Mouse (Mus musculus): Measurements from ENCODE around the gene Vcl. TPM values are rescaled to one million over a fixed set of nuclear protein-coding genes. Genes with fewer than 3 reads are reported as not detected.

Vcl gene
- polyA plus RNA-seq, 1 experiment from 2014 or later: 55.5 TPM

GRCm38 (mm10) chr14:20964285-20964684 lies 35.1 kb downstream of the Vcl start:
- ATAC-seq (ENCODE audit: insufficient read depth, low FRiP score, low TSS enrichment): no peak
- Histone ChIP-seq H3K36me3 (ENCODE audit: control insufficient read depth, insufficient read depth, low read length) (no peaks in the 10 kb centered on the region), H3K27me3 (ENCODE audit: control insufficient read depth, insufficient read depth, low read length) (no peaks in the 10 kb centered on the region), H3K4me1 (ENCODE audit: control insufficient read depth, insufficient read depth, low read length) (0 out of 2 replicates have a peak, but pooled peaks cover 4% of the 10 kb centered on the region), H3K9ac (ENCODE audit: low read length) (no peak overlapping the region), H3K27ac (ENCODE audit: low read depth, low read length) (peak overlapping the region; percentile 15; the same call in 1 of the 2 replicates), H3K4me3 (ENCODE audit: low read depth, low read length) (no peak overlapping the region), H3K9me3 (ENCODE audit: control insufficient read depth, low read length) (no peaks in the 10 kb centered on the region), H3K4me2 (ENCODE audit: low read depth) (no peak overlapping the region)
- 33% methylated on average over 2 of the region's 2 CpGs for WGBS
- no peak for DNase-seq (ENCODE audit: low spot score)

GRCm38 (mm10) chr14:20966959-20967670 lies 37.9 kb downstream of the Vcl start:
- 0 out of 2 replicates have a peak, but pooled peaks cover 4% of the 10 kb centered on the region for H3K4me1 ChIP-seq (ENCODE audit: control insufficient read depth, insufficient read depth, low read length)
- DNase-seq (ENCODE audit: low spot score): no peak
- WGBS: 73% methylated on average over 3 of the region's 3 CpGs
- H3K9me3 ChIP-seq (ENCODE audit: control insufficient read depth, low read length): no peaks in the 10 kb centered on the region
- no peaks in the 10 kb centered on the region for H3K27me3 ChIP-seq (ENCODE audit: control insufficient read depth, insufficient read depth, low read length)
- H3K4me2 ChIP-seq (ENCODE audit: low read depth): no peak overlapping the region
- ATAC-seq (ENCODE audit: insufficient read depth, low FRiP score, low TSS enrichment): peak; percentile 90
- peak overlapping the region; percentile 56; the same call in 1 of the 2 replicates for H3K27ac ChIP-seq (ENCODE audit: low read depth, low read length)
- no peak overlapping the region for H3K9ac ChIP-seq (ENCODE audit: low read length)
- no peaks in the 10 kb centered on the region for H3K36me3 ChIP-seq (ENCODE audit: control insufficient read depth, insufficient read depth, low read length)
- H3K4me3 ChIP-seq (ENCODE audit: low read depth, low read length): no peak overlapping the region

- no peak overlapping the region for H3K9ac ChIP-seq (ENCODE audit: low read length)
These were observed 39.9 kb downstream of the Vcl start for GRCm38 (mm10) chr14:20969066-20969465.

GRCm38 (mm10) chr14:20970389-20970788 lies 41.2 kb downstream of the Vcl start:
- H3K4me3 ChIP-seq (ENCODE audit: low read depth, low read length): no peak overlapping the region
- ATAC-seq (ENCODE audit: insufficient read depth, low FRiP score, low TSS enrichment) (no peak), DNase-seq (ENCODE audit: low spot score) (no peak)
- H3K4me2 ChIP-seq (ENCODE audit: low read depth): no peak overlapping the region
- no peak overlapping the region for H3K9ac ChIP-seq (ENCODE audit: low read length)
- H3K4me1 ChIP-seq (ENCODE audit: control insufficient read depth, insufficient read depth, low read length): 0 out of 2 replicates have a peak, but pooled peaks cover 4% of the 10 kb centered on the region
- WGBS: 61% methylated on average over 6 of the region's 6 CpGs
- no peak overlapping the region for H3K27ac ChIP-seq (ENCODE audit: low read depth, low read length)
- no peaks in the 10 kb centered on the region for H3K9me3 ChIP-seq (ENCODE audit: control insufficient read depth, low read length)
- H3K36me3 ChIP-seq (ENCODE audit: control insufficient read depth, insufficient read depth, low read length): no peaks in the 10 kb centered on the region
- H3K27me3 ChIP-seq (ENCODE audit: control insufficient read depth, insufficient read depth, low read length): no peaks in the 10 kb centered on the region

More at GRCm38 (mm10) chr14:20969066-20969465, 39.9 kb downstream of the Vcl start:
- H3K4me1 ChIP-seq (ENCODE audit: control insufficient read depth, insufficient read depth, low read length): 0 out of 2 replicates have a peak, but pooled peaks cover 4% of the 10 kb centered on the region
- H3K4me2 ChIP-seq (ENCODE audit: low read depth): no peak overlapping the region
- no peaks in the 10 kb centered on the region for H3K36me3 ChIP-seq (ENCODE audit: control insufficient read depth, insufficient read depth, low read length)
- no peak overlapping the region for H3K4me3 ChIP-seq (ENCODE audit: low read depth, low read length)
- no peaks in the 10 kb centered on the region for H3K9me3 ChIP-seq (ENCODE audit: control insufficient read depth, low read length)
- H3K27ac ChIP-seq (ENCODE audit: low read depth, low read length): no peak overlapping the region
- no peak for ATAC-seq (ENCODE audit: insufficient read depth, low FRiP score, low TSS enrichment)
- H3K27me3 ChIP-seq (ENCODE audit: control insufficient read depth, insufficient read depth, low read length): no peaks in the 10 kb centered on the region
- DNase-seq (ENCODE audit: low spot score): no peak
- 60% methylated on average over 1 of the region's 1 CpGs for WGBS

- ATAC-seq (ENCODE audit: insufficient read depth, low FRiP score, low TSS enrichment): no peak
- WGBS: 81% methylated on average over 9 of the region's 9 CpGs
- DNase-seq (ENCODE audit: low spot score): no peak
These were observed 41.7 kb downstream of the Vcl start for GRCm38 (mm10) chr14:20970927-20971326.

GRCm38 (mm10) chr14:20973821-20974220 lies 44.6 kb downstream of the Vcl start:
- Histone ChIP-seq H3K9me3 (ENCODE audit: control insufficient read depth, low read length) (no peaks in the 10 kb centered on the region), H3K4me1 (ENCODE audit: control insufficient read depth, insufficient read depth, low read length) (no peaks in the 10 kb centered on the region), H3K27me3 (ENCODE audit: control insufficient read depth, insufficient read depth, low read length) (no peaks in the 10 kb centered on the region), H3K4me2 (ENCODE audit: low read depth) (no peak overlapping the region), H3K9ac (ENCODE audit: low read length) (no peak overlapping the region), H3K36me3 (ENCODE audit: control insufficient read depth, insufficient read depth, low read length) (no peaks in the 10 kb centered on the region), H3K27ac (ENCODE audit: low read depth, low read length) (no peak overlapping the region), H3K4me3 (ENCODE audit: low read depth, low read length) (no peak overlapping the region)
- DNase-seq (ENCODE audit: low spot score) (no peak), ATAC-seq (ENCODE audit: insufficient read depth, low FRiP score, low TSS enrichment) (no peak)

More at GRCm38 (mm10) chr14:20970927-20971326, 41.7 kb downstream of the Vcl start:
- Histone ChIP-seq H3K27me3 (ENCODE audit: control insufficient read depth, insufficient read depth, low read length) (no peaks in the 10 kb centered on the region), H3K9ac (ENCODE audit: low read length) (no peak overlapping the region), H3K36me3 (ENCODE audit: control insufficient read depth, insufficient read depth, low read length) (no peaks in the 10 kb centered on the region), H3K4me3 (ENCODE audit: low read depth, low read length) (no peak overlapping the region), H3K4me2 (ENCODE audit: low read depth) (no peak overlapping the region), H3K27ac (ENCODE audit: low read depth, low read length) (no peak overlapping the region), H3K9me3 (ENCODE audit: control insufficient read depth, low read length) (no peaks in the 10 kb centered on the region), H3K4me1 (ENCODE audit: control insufficient read depth, insufficient read depth, low read length) (0 out of 2 replicates have a peak, but pooled peaks cover 4% of the 10 kb centered on the region)

GRCm38 (mm10) chr14:20976741-20977140 lies 47.5 kb downstream of the Vcl start:
- ATAC-seq (ENCODE audit: insufficient read depth, low FRiP score, low TSS enrichment) (no peak), DNase-seq (ENCODE audit: low spot score) (no peak)
- Histone ChIP-seq H3K27ac (ENCODE audit: low read depth, low read length) (no peak overlapping the region), H3K27me3 (ENCODE audit: control insufficient read depth, insufficient read depth, low read length) (no peaks in the 10 kb centered on the region), H3K4me3 (ENCODE audit: low read depth, low read length) (no peak overlapping the region), H3K36me3 (ENCODE audit: control insufficient read depth, insufficient read depth, low read length) (no peaks in the 10 kb centered on the region), H3K9ac (ENCODE audit: low read length) (no peak overlapping the region), H3K4me1 (ENCODE audit: control insufficient read depth, insufficient read depth, low read length) (no peaks in the 10 kb centered on the region), H3K9me3 (ENCODE audit: control insufficient read depth, low read length) (no peaks in the 10 kb centered on the region), H3K4me2 (ENCODE audit: low read depth) (no peak overlapping the region)
- 91% methylated on average over 1 of the region's 1 CpGs for WGBS

GRCm38 (mm10) chr14:20977726-20978125 lies 48.5 kb downstream of the Vcl start:
- H3K9ac ChIP-seq (ENCODE audit: low read length): no peak overlapping the region
- H3K4me1 ChIP-seq (ENCODE audit: control insufficient read depth, insufficient read depth, low read length): no peaks in the 10 kb centered on the region
- 83% methylated on average over 2 of the region's 2 CpGs for WGBS
- no peak overlapping the region for H3K27ac ChIP-seq (ENCODE audit: low read depth, low read length)
- H3K27me3 ChIP-seq (ENCODE audit: control insufficient read depth, insufficient read depth, low read length): no peaks in the 10 kb centered on the region
- no peaks in the 10 kb centered on the region for H3K36me3 ChIP-seq (ENCODE audit: control insufficient read depth, insufficient read depth, low read length)
- no peaks in the 10 kb centered on the region for H3K9me3 ChIP-seq (ENCODE audit: control insufficient read depth, low read length)
- no peak overlapping the region for H3K4me3 ChIP-seq (ENCODE audit: low read depth, low read length)
- no peak overlapping the region for H3K4me2 ChIP-seq (ENCODE audit: low read depth)
- no peak for DNase-seq (ENCODE audit: low spot score)
- ATAC-seq (ENCODE audit: insufficient read depth, low FRiP score, low TSS enrichment): no peak

GRCm38 (mm10) chr14:20983832-20984231 lies 54.6 kb downstream of the Vcl start:
- no peaks in the 10 kb centered on the region for H3K36me3 ChIP-seq (ENCODE audit: control insufficient read depth, insufficient read depth, low read length)
- H3K4me2 ChIP-seq (ENCODE audit: low read depth): no peak overlapping the region
- H3K27me3 ChIP-seq (ENCODE audit: control insufficient read depth, insufficient read depth, low read length): no peaks in the 10 kb centered on the region
- no peak overlapping the region for H3K4me3 ChIP-seq (ENCODE audit: low read depth, low read length)
- WGBS: 57% methylated on average over 2 of the region's 2 CpGs
- no peak overlapping the region for H3K9ac ChIP-seq (ENCODE audit: low read length)
- no peaks in the 10 kb centered on the region for H3K9me3 ChIP-seq (ENCODE audit: control insufficient read depth, low read length)
- H3K4me1 ChIP-seq (ENCODE audit: control insufficient read depth, insufficient read depth, low read length): no peaks in the 10 kb centered on the region
- DNase-seq (ENCODE audit: low spot score): no peak
- no peak overlapping the region for H3K27ac ChIP-seq (ENCODE audit: low read depth, low read length)
- no peak for ATAC-seq (ENCODE audit: insufficient read depth, low FRiP score, low TSS enrichment)
